Mouse (Mus musculus): ENCODE measurements around the gene Gfod1. TPM values are rescaled to one million over a fixed set of nuclear protein-coding genes. Genes with fewer than 3 reads are reported as not detected.
A peak's percentile ranks its signal among the peaks of the same experiment; 100 is the strongest.

Gfod1 gene
- polyA plus RNA-seq, 1 experiment from 2014 or later: 0.53 TPM

- peak; percentile 100 for DNase-seq (ENCODE audit: low spot score, missing footprints)
- H3K4me3 ChIP-seq (ENCODE audit: low read depth, low read length): peak within 1 kb of the TSS; percentile 56
- H3K4me2 ChIP-seq: peak within 1 kb of the TSS; percentile 56
- WGBS: 1% methylated on average over 48 of the region's 48 CpGs
- H3K36me3 ChIP-seq (ENCODE audit: control insufficient read depth, insufficient read depth, low read length): peaks cover 2% of the 10 kb centered on the region; the same call in 1 of the 2 replicates
- peak within 1 kb of the TSS; percentile 77 for H3K9ac ChIP-seq (ENCODE audit: low read length)
- H3K27ac ChIP-seq (ENCODE audit: low read depth, low read length): peak within 1 kb of the TSS; percentile 33; the same call in 1 of the 2 replicates
- peak; percentile 95 for ATAC-seq (ENCODE audit: low FRiP score)
- no peaks in the 10 kb centered on the region for H3K27me3 ChIP-seq (ENCODE audit: control insufficient read depth, insufficient read depth, low read length)
- 0 out of 2 replicates have a peak, but pooled peaks cover 3% of the 10 kb centered on the region for H3K4me1 ChIP-seq (ENCODE audit: control insufficient read depth, insufficient read depth, low read length)
- H3K9me3 ChIP-seq (ENCODE audit: control insufficient read depth, low read length): no peaks in the 10 kb centered on the region
These were observed 132.8 kb downstream of the Gfod1 start, which contains the start of gene Tbc1d7 for GRCm38 (mm10) chr13:43171020-43171710. Gene Tbc1d7, minus strand, starts transcription at chr13:43171501.

GRCm38 (mm10) chr13:43167721-43168120, 136.3 kb downstream of the Gfod1 start:
- ATAC-seq (ENCODE audit: low FRiP score) (no peak), DNase-seq (ENCODE audit: low spot score, missing footprints) (no peak)
- Histone ChIP-seq H3K4me1 (ENCODE audit: control insufficient read depth, insufficient read depth, low read length) (0 out of 2 replicates have a peak, but pooled peaks cover 3% of the 10 kb centered on the region), H3K9me3 (ENCODE audit: control insufficient read depth, low read length) (no peaks in the 10 kb centered on the region), H3K4me2 (no peak overlapping the region), H3K4me3 (ENCODE audit: low read depth, low read length) (no peak overlapping the region), H3K27me3 (ENCODE audit: control insufficient read depth, insufficient read depth, low read length) (no peaks in the 10 kb centered on the region), H3K36me3 (ENCODE audit: control insufficient read depth, insufficient read depth, low read length) (peaks cover 2% of the 10 kb centered on the region; the same call in 1 of the 2 replicates), H3K9ac (ENCODE audit: low read length) (no peak overlapping the region), H3K27ac (ENCODE audit: low read depth, low read length) (no peak overlapping the region)
- WGBS: 57% methylated on average over 9 of the region's 9 CpGs

GRCm38 (mm10) chr13:43159429-43159828, 144.5 kb downstream of the Gfod1 start:
- no peaks in the 10 kb centered on the region for H3K4me1 ChIP-seq (ENCODE audit: control insufficient read depth, insufficient read depth, low read length)
- no peak overlapping the region for H3K27ac ChIP-seq (ENCODE audit: low read depth, low read length)
- no peaks in the 10 kb centered on the region for H3K9me3 ChIP-seq (ENCODE audit: control insufficient read depth, low read length)
- H3K27me3 ChIP-seq (ENCODE audit: control insufficient read depth, insufficient read depth, low read length): no peaks in the 10 kb centered on the region
- no peak for DNase-seq (ENCODE audit: low spot score, missing footprints)
- no peak for ATAC-seq (ENCODE audit: low FRiP score)
- no peaks in the 10 kb centered on the region; the same call in 1 of the 2 replicates for H3K36me3 ChIP-seq (ENCODE audit: control insufficient read depth, insufficient read depth, low read length)
- no peak overlapping the region for H3K4me2 ChIP-seq
- H3K9ac ChIP-seq (ENCODE audit: low read length): no peak overlapping the region
- 85% methylated on average over 3 of the region's 3 CpGs for WGBS
- no peak overlapping the region for H3K4me3 ChIP-seq (ENCODE audit: low read depth, low read length)

GRCm38 (mm10) chr13:43158281-43158680, 145.7 kb downstream of the Gfod1 start:
- ATAC-seq (ENCODE audit: low FRiP score) (no peak), DNase-seq (ENCODE audit: low spot score, missing footprints) (no peak)
- Histone ChIP-seq H3K27ac (ENCODE audit: low read depth, low read length) (no peak overlapping the region), H3K4me2 (no peak overlapping the region), H3K36me3 (ENCODE audit: control insufficient read depth, insufficient read depth, low read length) (peaks cover 4% of the 10 kb centered on the region), H3K9ac (ENCODE audit: low read length) (no peak overlapping the region), H3K4me3 (ENCODE audit: low read depth, low read length) (no peak overlapping the region), H3K9me3 (ENCODE audit: control insufficient read depth, low read length) (no peaks in the 10 kb centered on the region), H3K27me3 (ENCODE audit: control insufficient read depth, insufficient read depth, low read length) (no peaks in the 10 kb centered on the region), H3K4me1 (ENCODE audit: control insufficient read depth, insufficient read depth, low read length) (no peaks in the 10 kb centered on the region)
- WGBS: 74% methylated on average over 5 of the region's 5 CpGs

GRCm38 (mm10) chr13:43157370-43157769, 146.6 kb downstream of the Gfod1 start:
- Histone ChIP-seq H3K4me2 (no peak overlapping the region), H3K4me1 (ENCODE audit: control insufficient read depth, insufficient read depth, low read length) (no peaks in the 10 kb centered on the region), H3K9me3 (ENCODE audit: control insufficient read depth, low read length) (no peaks in the 10 kb centered on the region), H3K9ac (ENCODE audit: low read length) (no peak overlapping the region), H3K4me3 (ENCODE audit: low read depth, low read length) (no peak overlapping the region), H3K27ac (ENCODE audit: low read depth, low read length) (no peak overlapping the region), H3K36me3 (ENCODE audit: control insufficient read depth, insufficient read depth, low read length) (peaks cover 4% of the 10 kb centered on the region), H3K27me3 (ENCODE audit: control insufficient read depth, insufficient read depth, low read length) (no peaks in the 10 kb centered on the region)
- WGBS: 24% methylated on average over 5 of the region's 5 CpGs
- DNase-seq (ENCODE audit: low spot score, missing footprints) (no peak), ATAC-seq (ENCODE audit: low FRiP score) (no peak)

GRCm38 (mm10) chr13:43152005-43152520, 151.9 kb downstream of the Gfod1 start:
- 92% methylated on average over 14 of the region's 14 CpGs for WGBS
- H3K36me3 ChIP-seq (ENCODE audit: control insufficient read depth, insufficient read depth, low read length): peaks cover 4% of the 10 kb centered on the region
- no peak overlapping the region for H3K27ac ChIP-seq (ENCODE audit: low read depth, low read length)
- no peaks in the 10 kb centered on the region for H3K9me3 ChIP-seq (ENCODE audit: control insufficient read depth, low read length)
- H3K9ac ChIP-seq (ENCODE audit: low read length): no peak overlapping the region
- ATAC-seq (ENCODE audit: low FRiP score): no peak
- H3K27me3 ChIP-seq (ENCODE audit: control insufficient read depth, insufficient read depth, low read length): no peaks in the 10 kb centered on the region
- no peak for DNase-seq (ENCODE audit: low spot score, missing footprints)
- H3K4me2 ChIP-seq: no peak overlapping the region
- no peaks in the 10 kb centered on the region for H3K4me1 ChIP-seq (ENCODE audit: control insufficient read depth, insufficient read depth, low read length)
- no peak overlapping the region for H3K4me3 ChIP-seq (ENCODE audit: low read depth, low read length)

GRCm38 (mm10) chr13:43149661-43150060, 154.3 kb downstream of the Gfod1 start:
- no peak for DNase-seq (ENCODE audit: low spot score, missing footprints)
- Histone ChIP-seq H3K36me3 (ENCODE audit: control insufficient read depth, insufficient read depth, low read length) (peaks cover 4% of the 10 kb centered on the region), H3K27me3 (ENCODE audit: control insufficient read depth, insufficient read depth, low read length) (no peaks in the 10 kb centered on the region), H3K4me2 (no peak overlapping the region), H3K9ac (ENCODE audit: low read length) (no peak overlapping the region), H3K9me3 (ENCODE audit: control insufficient read depth, low read length) (no peaks in the 10 kb centered on the region), H3K27ac (ENCODE audit: low read depth, low read length) (no peak overlapping the region), H3K4me3 (ENCODE audit: low read depth, low read length) (no peak overlapping the region), H3K4me1 (ENCODE audit: control insufficient read depth, insufficient read depth, low read length) (no peaks in the 10 kb centered on the region)
- no peak for ATAC-seq (ENCODE audit: low FRiP score)
- 79% methylated on average over 3 of the region's 3 CpGs for whole genome bisulfite sequencing

GRCm38 (mm10) chr13:43148692-43149091, 155.3 kb downstream of the Gfod1 start:
- H3K4me2 ChIP-seq: no peak overlapping the region
- no peak for DNase-seq (ENCODE audit: low spot score, missing footprints)
- no peaks in the 10 kb centered on the region for H3K9me3 ChIP-seq (ENCODE audit: control insufficient read depth, low read length)

DNA sequence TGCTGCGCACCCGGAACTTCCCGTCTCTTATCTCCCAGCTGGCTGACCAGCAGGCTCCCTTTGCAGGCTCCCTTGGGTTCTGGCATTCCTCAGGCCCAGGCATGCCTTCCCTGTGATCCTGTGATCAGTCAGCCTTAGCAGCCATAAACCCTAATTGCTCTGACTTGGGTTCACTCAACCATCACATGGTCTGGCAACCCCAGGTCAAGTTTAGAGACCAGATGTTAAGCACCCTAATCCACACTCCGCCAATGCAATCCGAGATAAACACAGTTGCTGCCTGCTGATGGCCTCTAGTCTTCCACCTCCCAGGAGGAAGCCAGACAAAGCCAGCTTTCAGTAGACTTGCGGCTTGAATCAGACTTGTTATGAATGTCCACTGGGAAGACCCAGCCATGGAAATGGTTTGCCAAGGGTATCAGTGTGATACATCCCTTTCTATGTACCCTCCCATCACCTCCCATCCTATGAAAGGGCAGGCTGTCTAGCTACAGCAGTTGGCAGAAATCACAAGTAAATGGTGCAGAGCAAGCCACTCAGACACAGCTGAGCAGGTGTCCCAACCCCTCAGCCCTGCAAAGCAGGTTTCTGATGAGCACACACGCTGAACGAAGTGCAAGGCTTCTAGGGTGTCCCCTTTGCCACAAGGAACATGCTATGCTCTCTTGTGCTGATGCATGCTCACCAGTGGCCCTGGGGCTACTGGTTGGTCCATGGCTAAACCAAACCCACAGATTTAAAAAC, 157.3 kb downstream of the Gfod1 start:
- Histone ChIP-seq H3K4me1 (ENCODE audit: control insufficient read depth, insufficient read depth, low read length) (no peaks in the 10 kb centered on the region), H3K9ac (ENCODE audit: low read length) (no peak overlapping the region), H3K4me3 (ENCODE audit: low read depth, low read length) (no peak overlapping the region), H3K27me3 (ENCODE audit: control insufficient read depth, insufficient read depth, low read length) (no peaks in the 10 kb centered on the region), H3K36me3 (ENCODE audit: control insufficient read depth, insufficient read depth, low read length) (no peaks in the 10 kb centered on the region), H3K9me3 (ENCODE audit: control insufficient read depth, low read length) (no peaks in the 10 kb centered on the region), H3K27ac (ENCODE audit: low read depth, low read length) (no peak overlapping the region), H3K4me2 (no peak overlapping the region)
- 72% methylated on average over 8 of the region's 8 CpGs for WGBS
- DNase-seq (ENCODE audit: low spot score, missing footprints) (no peak), ATAC-seq (ENCODE audit: low FRiP score) (no peak)

More at GRCm38 (mm10) chr13:43148692-43149091, 155.3 kb downstream of the Gfod1 start:
- Histone ChIP-seq H3K36me3 (ENCODE audit: control insufficient read depth, insufficient read depth, low read length) (peaks cover 2% of the 10 kb centered on the region), H3K9ac (ENCODE audit: low read length) (no peak overlapping the region), H3K27ac (ENCODE audit: low read depth, low read length) (no peak overlapping the region), H3K4me1 (ENCODE audit: control insufficient read depth, insufficient read depth, low read length) (no peaks in the 10 kb centered on the region), H3K27me3 (ENCODE audit: control insufficient read depth, insufficient read depth, low read length) (no peaks in the 10 kb centered on the region), H3K4me3 (ENCODE audit: low read depth, low read length) (no peak overlapping the region)
- ATAC-seq (ENCODE audit: low FRiP score): no peak
- 84% methylated on average over 4 of the region's 4 CpGs for WGBS
